Mouse (Mus musculus) liver, embryonic 11.5 days (tissue): ENCODE results near the gene Fbxl2. TPM values are rescaled to one million over a fixed set of nuclear protein-coding genes. Genes with fewer than 3 reads are reported as not detected.
A peak's percentile ranks its signal among the peaks of the same experiment; 100 is the strongest.

Experiments
- ATAC-seq: fragments of 200-750 bp; cut with Nextera tagmentation; replicated peaks from 2 replicates; pipeline ENCODE4 v1.8.0; 2017; ENCODE audit warnings: moderate number of reproducible peaks, mild to moderate bottlenecking, moderate TSS enrichment, moderate library complexity; ENCODE audit not compliant: low FRiP score
- DNase-seq: peaks from one replicate; pipeline ENCODE4 v3.0.0-alpha.2; 2017; ENCODE audit warnings: low spot score
- H3K27ac ChIP-seq: fragments of 300-500 bp; sonication (generic); 2 replicates; pipeline ENCODE4 v1.5.1; 2014; ENCODE audit warnings: mild to moderate bottlenecking, low read depth, low read length, control low read depth
- H3K27me3 ChIP-seq: fragments of 300-500 bp; sonication (generic); replicated peaks from 2 replicates; pipeline ENCODE4 v1.6.1; 2014; ENCODE audit warnings: low read length, mixed read lengths; ENCODE audit not compliant: control insufficient read depth, insufficient read depth
- H3K36me3 ChIP-seq: fragments of 300-500 bp; sonication (generic); 2 replicates; pipeline ENCODE4 v1.6.1; 2014; ENCODE audit warnings: mild to moderate bottlenecking, low read length, moderate library complexity, mixed read lengths; ENCODE audit not compliant: control insufficient read depth, insufficient read depth
- H3K4me1 ChIP-seq: fragments of 300-500 bp; sonication (generic); replicated peaks from 2 replicates; pipeline ENCODE4 v1.6.1; 2014; ENCODE audit warnings: low read length, mixed read lengths; ENCODE audit not compliant: control insufficient read depth, insufficient read depth
- H3K4me2 ChIP-seq: fragments of 300-500 bp; sonication (generic); 2 replicates; pipeline ENCODE4 v1.6.1; 2014; ENCODE audit warnings: mild to moderate bottlenecking, control low read depth, moderate library complexity
- H3K4me3 ChIP-seq: fragments of 300-500 bp; sonication (generic); 2 replicates; pipeline ENCODE4 v1.5.1; 2014; ENCODE audit warnings: low read depth, low read length, control low read depth
- H3K9ac ChIP-seq: fragments of 300-500 bp; sonication (generic); 2 replicates; pipeline ENCODE4 v1.6.1; 2014; ENCODE audit warnings: low read depth, low read length, control low read depth
- H3K9me3 ChIP-seq: fragments of 300-500 bp; sonication (generic); 2 replicates; pipeline ENCODE4 v1.6.1; 2016; ENCODE audit warnings: low read length, inconsistent platforms, mixed read lengths; ENCODE audit not compliant: control insufficient read depth
- WGBS: fragments of 180-500 bp; shearing (Covaris S2); extraction: QIAGEN DNeasy Blood & Tissue Kit; methylation state at CpG from one replicate; pipeline ENCODE4 v1.1.7; 2014; 5-methylcytosine and 5-hydroxymethylcytosine counted together
- polyA plus RNA-seq: library from polyadenylated mRNA; unstranded; fragments of >200 nt; fragmentation: Nextera tagmentation; extraction: Ambion mirVana; gene quantifications from 2 replicates; pipeline ENCODE4 v1.2.1, GENCODE M21; 2014

The Fbxl2 gene
- polyA plus RNA-seq, 1 experiment from 2014 or later: 1.8 TPM

GRCm38 (mm10) chr9:113982883-113983670, 62.9 kb downstream of the Fbxl2 start:
- Histone ChIP-seq H3K9ac (no peak overlapping the region), H3K4me2 (no peak overlapping the region), H3K4me3 (no peak overlapping the region), H3K36me3 (peaks cover 9% of the 10 kb centered on the region; the same call in 1 of the 2 replicates), H3K27ac (no peak overlapping the region), H3K9me3 (no peaks in the 10 kb centered on the region), H3K27me3 (no peaks in the 10 kb centered on the region), H3K4me1 (no peaks in the 10 kb centered on the region)
- 81% methylated on average over 11 of the region's 11 CpGs for WGBS
- ATAC-seq: no peak
- DNase-seq: no peak

GRCm38 (mm10) chr9:113982451-113982850, 63.5 kb downstream of the Fbxl2 start:
- ATAC-seq (no peak), DNase-seq (no peak)
- 80% methylated on average over 2 of the region's 2 CpGs for WGBS
- Histone ChIP-seq H3K36me3 (peaks cover 12% of the 10 kb centered on the region; the same call in 1 of the 2 replicates), H3K4me2 (no peak overlapping the region), H3K4me3 (no peak overlapping the region), H3K27ac (no peak overlapping the region), H3K9me3 (no peaks in the 10 kb centered on the region), H3K4me1 (no peaks in the 10 kb centered on the region), H3K27me3 (no peaks in the 10 kb centered on the region), H3K9ac (no peak overlapping the region)

DNA sequence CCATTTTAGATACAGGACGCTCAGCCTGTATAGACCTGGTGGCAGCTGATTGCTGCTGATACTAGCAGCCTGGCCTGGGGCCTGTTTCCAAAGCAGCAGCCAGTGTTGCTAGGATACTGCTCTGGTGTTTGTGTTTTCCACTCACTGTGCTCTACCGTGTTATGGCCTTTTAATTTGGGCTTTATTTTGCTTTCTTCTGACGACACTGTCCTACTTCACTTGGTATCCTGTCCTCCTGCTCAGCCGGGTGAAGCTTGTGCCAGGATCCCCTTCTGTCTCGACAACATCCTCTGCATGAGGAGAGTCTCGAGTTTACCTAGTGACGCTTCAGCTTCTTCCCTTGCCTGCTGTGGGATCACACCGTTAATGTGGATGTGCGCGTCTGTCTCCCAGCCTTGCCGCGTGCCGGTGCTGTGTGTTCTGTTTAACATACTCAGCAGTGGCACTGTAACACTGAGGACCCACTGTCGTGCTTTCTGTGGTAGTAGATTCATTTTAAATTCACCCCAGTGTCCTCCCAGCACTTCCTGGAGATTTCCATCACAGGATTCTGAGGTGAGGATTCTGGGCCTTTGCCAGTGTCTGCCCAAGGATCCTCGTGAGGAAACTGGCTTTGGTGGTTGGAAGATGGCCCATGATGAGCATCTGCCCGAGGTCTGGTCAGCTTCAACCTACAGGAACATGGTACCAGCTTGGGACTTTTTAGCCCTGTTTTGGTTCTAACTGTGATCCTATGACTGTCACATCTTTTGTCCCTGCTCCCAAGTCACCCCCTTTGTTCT, 64.7 kb downstream of the Fbxl2 start:
- no peaks in the 10 kb centered on the region for H3K27me3 ChIP-seq
- no peaks in the 10 kb centered on the region for H3K4me1 ChIP-seq
- H3K4me3 ChIP-seq: no peak overlapping the region
- 79% methylated on average over 16 of the region's 16 CpGs for WGBS
- no peak overlapping the region for H3K9ac ChIP-seq
- no peak for DNase-seq
- no peak overlapping the region for H3K4me2 ChIP-seq
- H3K36me3 ChIP-seq: peaks cover 21% of the 10 kb centered on the region; the same call in 1 of the 2 replicates
- H3K9me3 ChIP-seq: no peaks in the 10 kb centered on the region
- ATAC-seq: peak; percentile 60
- no peak overlapping the region for H3K27ac ChIP-seq

- ATAC-seq: no peak
- no peak overlapping the region for H3K4me2 ChIP-seq
- H3K9ac ChIP-seq: no peak overlapping the region
- H3K27me3 ChIP-seq: no peaks in the 10 kb centered on the region
- no peak overlapping the region for H3K27ac ChIP-seq
- no peak for DNase-seq
- H3K9me3 ChIP-seq: no peaks in the 10 kb centered on the region
- H3K36me3 ChIP-seq: peaks cover 35% of the 10 kb centered on the region
- 96% methylated on average over 13 of the region's 13 CpGs for WGBS
- no peak overlapping the region for H3K4me3 ChIP-seq
- no peaks in the 10 kb centered on the region for H3K4me1 ChIP-seq
These were observed 66.6 kb downstream of the Fbxl2 start for GRCm38 (mm10) chr9:113979356-113979755.

DNA sequence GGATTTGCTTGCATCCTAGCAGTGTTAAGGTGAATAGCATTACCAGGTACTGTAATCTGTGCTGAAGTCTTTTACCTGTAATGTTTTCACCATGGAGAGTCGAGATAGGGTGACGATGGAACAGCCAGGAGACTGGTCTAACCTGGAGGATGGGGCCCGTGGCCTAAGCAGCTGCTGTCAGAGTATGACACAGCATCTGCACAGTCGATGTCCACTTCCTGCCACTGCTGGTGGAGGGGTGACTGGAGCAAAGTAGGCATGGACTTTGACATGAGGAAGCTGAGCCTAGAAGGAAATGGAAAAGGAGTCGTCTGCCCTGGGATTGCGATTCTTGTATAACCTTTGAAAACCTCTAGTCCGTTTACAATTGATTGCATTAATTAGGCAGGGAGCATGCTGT, 67.3 kb downstream of the Fbxl2 start:
- Histone ChIP-seq H3K36me3 (peaks cover 41% of the 10 kb centered on the region), H3K27ac (no peak overlapping the region), H3K4me3 (no peak overlapping the region), H3K9me3 (no peaks in the 10 kb centered on the region), H3K9ac (no peak overlapping the region), H3K4me2 (no peak overlapping the region), H3K27me3 (no peaks in the 10 kb centered on the region), H3K4me1 (no peaks in the 10 kb centered on the region)
- ATAC-seq: no peak
- no peak for DNase-seq
- 68% methylated on average over 7 of the region's 7 CpGs for WGBS

DNA sequence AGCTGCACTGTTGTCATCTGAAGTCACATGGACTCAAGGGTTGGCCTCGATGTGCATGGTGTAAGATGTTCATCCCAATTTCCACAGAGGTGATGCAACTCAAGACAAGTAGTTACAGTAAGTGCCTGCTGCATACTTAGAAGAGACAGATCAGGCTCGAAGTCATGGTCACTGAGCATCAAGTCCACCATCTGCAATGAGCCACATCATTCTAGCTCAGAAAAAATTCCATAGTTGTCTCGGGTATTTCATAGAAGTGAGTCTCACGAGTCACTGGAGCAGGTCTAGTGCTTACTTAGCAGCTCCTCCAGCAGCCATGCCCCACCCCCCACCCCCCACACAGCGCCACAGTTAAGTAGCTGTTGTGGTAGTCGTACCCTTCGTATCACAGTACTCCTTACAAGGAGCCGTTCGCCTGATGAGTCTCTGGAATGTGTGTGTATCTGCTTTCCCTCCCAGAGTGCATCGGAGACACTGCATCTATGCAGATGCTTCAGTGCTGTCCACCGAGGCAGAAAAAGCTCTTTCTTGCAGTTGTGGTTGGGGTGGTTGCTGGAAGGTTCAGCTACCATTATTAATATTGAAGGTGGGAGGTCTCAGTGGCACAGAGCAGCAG, 68.7 kb downstream of the Fbxl2 start:
- no peak overlapping the region for H3K4me2 ChIP-seq
- 86% methylated on average over 11 of the region's 11 CpGs for WGBS
- no peaks in the 10 kb centered on the region for H3K27me3 ChIP-seq
- H3K4me1 ChIP-seq: no peaks in the 10 kb centered on the region
- peaks cover 48% of the 10 kb centered on the region for H3K36me3 ChIP-seq
- no peak for ATAC-seq
- DNase-seq: no peak
- H3K9me3 ChIP-seq: no peaks in the 10 kb centered on the region
- H3K9ac ChIP-seq: no peak overlapping the region
- no peak overlapping the region for H3K4me3 ChIP-seq
- no peak overlapping the region for H3K27ac ChIP-seq

DNA sequence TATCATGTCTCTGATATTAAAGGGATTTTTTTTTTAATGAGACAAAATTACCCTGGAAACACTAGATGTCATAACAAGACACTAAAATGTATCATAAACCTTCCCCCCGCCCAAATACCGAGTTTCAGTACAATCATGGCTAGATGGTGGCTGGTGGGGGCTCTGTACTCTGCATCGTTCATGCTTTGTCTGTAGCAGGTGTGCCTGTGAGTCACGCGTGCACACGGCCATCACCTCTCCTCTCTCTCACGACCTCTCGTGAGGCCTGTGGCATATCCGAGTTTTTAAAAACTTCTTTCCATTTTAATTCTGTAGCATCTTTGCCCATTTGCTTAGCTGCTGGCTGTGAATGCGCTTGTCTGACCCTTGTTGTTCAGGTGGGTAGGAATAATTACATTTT, 69.7 kb downstream of the Fbxl2 start:
- Histone ChIP-seq H3K27ac (no peak overlapping the region), H3K9ac (no peak overlapping the region), H3K27me3 (no peaks in the 10 kb centered on the region), H3K4me1 (no peaks in the 10 kb centered on the region), H3K36me3 (peaks cover 50% of the 10 kb centered on the region), H3K4me3 (no peak overlapping the region), H3K4me2 (no peak overlapping the region), H3K9me3 (no peaks in the 10 kb centered on the region)
- DNase-seq: no peak
- 95% methylated on average over 10 of the region's 10 CpGs for WGBS
- ATAC-seq: no peak

GRCm38 (mm10) chr9:113975442-113975841, 70.5 kb downstream of the Fbxl2 start:
- WGBS: 88% methylated on average over 7 of the region's 7 CpGs
- Histone ChIP-seq H3K27me3 (no peaks in the 10 kb centered on the region), H3K9ac (no peak overlapping the region), H3K9me3 (no peaks in the 10 kb centered on the region), H3K4me3 (no peak overlapping the region), H3K4me1 (peaks cover 3% of the 10 kb centered on the region; the same call in 1 of the 2 replicates), H3K4me2 (no peak overlapping the region), H3K27ac (no peak overlapping the region), H3K36me3 (peaks cover 56% of the 10 kb centered on the region)
- no peak for DNase-seq
- ATAC-seq: no peak
